Mouse (Mus musculus): ENCODE data around the gene Apoa2. TPM values are rescaled to one million over a fixed set of nuclear protein-coding genes. Genes with fewer than 3 reads are reported as not detected.

Gene Apoa2
- 3.9 TPM for polyA plus RNA-seq (2014; fragmentation: Illumina TruSeq; extraction: RNeasy Lipid Tissue Mini Kit (QIAGEN cat#74804); ENCODE audit: low read depth, low replicate concordance)

GRCm38 (mm10) chr1:171224857-171225256 lies at the start of gene Apoa2:
Gene Apoa2, plus strand, starts transcription at chr1:171225054.

GRCm38 (mm10) chr1:171195887-171196397 lies 28.9 kb upstream of the Apoa2 start, which contains the start of gene Pcp4l1:
Gene Pcp4l1, minus strand, starts transcription at chr1:171196268.

GRCm38 (mm10) chr1:171213801-171214496 lies 10.9 kb upstream of the Apoa2 start, which contains the start of gene Nr1i3:
Gene Nr1i3, plus strand, starts transcription at chr1:171213970.

GRCm38 (mm10) chr1:171222238-171223155 lies 2.4 kb upstream of the Apoa2 start, which contains the start of gene Tomm40l:
Gene Tomm40l, minus strand, starts transcription at chr1:171222514.

GRCm38 (mm10) chr1:171234126-171234525 lies 9.3 kb downstream of the Apoa2 start, which contains the start of gene Fcer1g:
Gene Fcer1g, minus strand, starts transcription at chr1:171234365.

GRCm38 (mm10) chr1:171249913-171250600 lies 25.2 kb downstream of the Apoa2 start, which contains the start of gene Adamts4:
Gene Adamts4, plus strand, starts transcription at chr1:171250421.

GRCm38 (mm10) chr1:171250680-171251593 lies 26.1 kb downstream of the Apoa2 start, which contains the start of gene Ndufs2:
Gene Ndufs2, minus strand, starts transcription at chr1:171251388.

GRCm38 (mm10) chr1:171269848-171270572 lies 45.2 kb downstream of the Apoa2 start, which contains the start of gene B4galt3:
Gene B4galt3, plus strand, starts transcription at chr1:171270328.

Other genes starting within 250 kb of the Apoa2 start
- gene Fcgr2b, start 248.5 kb upstream of the Apoa2 start, polyA plus RNA-seq (2014; fragmentation: Illumina TruSeq; extraction: RNeasy Lipid Tissue Mini Kit (QIAGEN cat#74804); ENCODE audit: low read depth, low replicate concordance), result 108 TPM
- 3.2 TPM for gene Fcgr4, start 206.1 kb upstream of the Apoa2 start, polyA plus RNA-seq (2014; fragmentation: Illumina TruSeq; extraction: RNeasy Lipid Tissue Mini Kit (QIAGEN cat#74804); ENCODE audit: low read depth, low replicate concordance)
- 3.4 TPM for gene Fcgr3, start 160.1 kb upstream of the Apoa2 start, polyA plus RNA-seq (2014; fragmentation: Illumina TruSeq; extraction: RNeasy Lipid Tissue Mini Kit (QIAGEN cat#74804); ENCODE audit: low read depth, low replicate concordance)
- gene Cfap126, start 111.1 kb upstream of the Apoa2 start, polyA plus RNA-seq (2014; fragmentation: Illumina TruSeq; extraction: RNeasy Lipid Tissue Mini Kit (QIAGEN cat#74804); ENCODE audit: low read depth, low replicate concordance), result 3.7 TPM
- 129 TPM for gene Sdhc, start 74.5 kb upstream of the Apoa2 start, polyA plus RNA-seq (2014; fragmentation: Illumina TruSeq; extraction: RNeasy Lipid Tissue Mini Kit (QIAGEN cat#74804); ENCODE audit: low read depth, low replicate concordance)
- gene Mpz, start 74.3 kb upstream of the Apoa2 start, polyA plus RNA-seq (2014; fragmentation: Illumina TruSeq; extraction: RNeasy Lipid Tissue Mini Kit (QIAGEN cat#74804); ENCODE audit: low read depth, low replicate concordance), result 0.20 TPM
- 6.5 TPM for gene Pcp4l1, start 28.8 kb upstream of the Apoa2 start, polyA plus RNA-seq (2014; fragmentation: Illumina TruSeq; extraction: RNeasy Lipid Tissue Mini Kit (QIAGEN cat#74804); ENCODE audit: low read depth, low replicate concordance)
- gene Nr1i3, start 11.1 kb upstream of the Apoa2 start, polyA plus RNA-seq (2014; fragmentation: Illumina TruSeq; extraction: RNeasy Lipid Tissue Mini Kit (QIAGEN cat#74804); ENCODE audit: low read depth, low replicate concordance), result not detected
- 7.3 TPM for gene Tomm40l, start 2.5 kb upstream of the Apoa2 start, polyA plus RNA-seq (2014; fragmentation: Illumina TruSeq; extraction: RNeasy Lipid Tissue Mini Kit (QIAGEN cat#74804); ENCODE audit: low read depth, low replicate concordance)
- gene Fcer1g, start 9.3 kb downstream of the Apoa2 start, polyA plus RNA-seq (2014; fragmentation: Illumina TruSeq; extraction: RNeasy Lipid Tissue Mini Kit (QIAGEN cat#74804); ENCODE audit: low read depth, low replicate concordance), result 10.8 TPM
- gene Adamts4, start 25.4 kb downstream of the Apoa2 start, polyA plus RNA-seq (2014; fragmentation: Illumina TruSeq; extraction: RNeasy Lipid Tissue Mini Kit (QIAGEN cat#74804); ENCODE audit: low read depth, low replicate concordance), result 1.2 TPM
- 89.0 TPM for gene Ndufs2, start 26.3 kb downstream of the Apoa2 start, polyA plus RNA-seq (2014; fragmentation: Illumina TruSeq; extraction: RNeasy Lipid Tissue Mini Kit (QIAGEN cat#74804); ENCODE audit: low read depth, low replicate concordance)
- gene B4galt3, start 45.3 kb downstream of the Apoa2 start, polyA plus RNA-seq (2014; fragmentation: Illumina TruSeq; extraction: RNeasy Lipid Tissue Mini Kit (QIAGEN cat#74804); ENCODE audit: low read depth, low replicate concordance), result 2.3 TPM
- 6.2 TPM for gene Ppox, start 56.1 kb downstream of the Apoa2 start, polyA plus RNA-seq (2014; fragmentation: Illumina TruSeq; extraction: RNeasy Lipid Tissue Mini Kit (QIAGEN cat#74804); ENCODE audit: low read depth, low replicate concordance)
- gene Usp21, start 62.9 kb downstream of the Apoa2 start, polyA plus RNA-seq (2014; fragmentation: Illumina TruSeq; extraction: RNeasy Lipid Tissue Mini Kit (QIAGEN cat#74804); ENCODE audit: low read depth, low replicate concordance), result 15.0 TPM
- gene Ufc1, start 70.0 kb downstream of the Apoa2 start, polyA plus RNA-seq (2014; fragmentation: Illumina TruSeq; extraction: RNeasy Lipid Tissue Mini Kit (QIAGEN cat#74804); ENCODE audit: low read depth, low replicate concordance), result 101 TPM
- 6.7 TPM for gene Dedd, start 104.1 kb downstream of the Apoa2 start, polyA plus RNA-seq (2014; fragmentation: Illumina TruSeq; extraction: RNeasy Lipid Tissue Mini Kit (QIAGEN cat#74804); ENCODE audit: low read depth, low replicate concordance)
- gene Nit1, start 120.6 kb downstream of the Apoa2 start, polyA plus RNA-seq (2014; fragmentation: Illumina TruSeq; extraction: RNeasy Lipid Tissue Mini Kit (QIAGEN cat#74804); ENCODE audit: low read depth, low replicate concordance), result 43.5 TPM
- gene Pfdn2, start 120.6 kb downstream of the Apoa2 start, polyA plus RNA-seq (2014; fragmentation: Illumina TruSeq; extraction: RNeasy Lipid Tissue Mini Kit (QIAGEN cat#74804); ENCODE audit: low read depth, low replicate concordance), result 39.6 TPM
- 0.97 TPM for gene Klhdc9, start 135.7 kb downstream of the Apoa2 start, polyA plus RNA-seq (2014; fragmentation: Illumina TruSeq; extraction: RNeasy Lipid Tissue Mini Kit (QIAGEN cat#74804); ENCODE audit: low read depth, low replicate concordance)
- 0.40 TPM for gene Nectin4, start 145.0 kb downstream of the Apoa2 start, polyA plus RNA-seq (2014; fragmentation: Illumina TruSeq; extraction: RNeasy Lipid Tissue Mini Kit (QIAGEN cat#74804); ENCODE audit: low read depth, low replicate concordance)
- gene Arhgap30, start 163.9 kb downstream of the Apoa2 start, polyA plus RNA-seq (2014; fragmentation: Illumina TruSeq; extraction: RNeasy Lipid Tissue Mini Kit (QIAGEN cat#74804); ENCODE audit: low read depth, low replicate concordance), result 1.3 TPM
- 0.69 TPM for gene Usf1, start 186.3 kb downstream of the Apoa2 start, polyA plus RNA-seq (2014; fragmentation: Illumina TruSeq; extraction: RNeasy Lipid Tissue Mini Kit (QIAGEN cat#74804); ENCODE audit: low read depth, low replicate concordance)
- gene Tstd1, start 193.8 kb downstream of the Apoa2 start, polyA plus RNA-seq (2014; fragmentation: Illumina TruSeq; extraction: RNeasy Lipid Tissue Mini Kit (QIAGEN cat#74804); ENCODE audit: low read depth, low replicate concordance), result 2.9 TPM
- 51.7 TPM for gene F11r, start 212.5 kb downstream of the Apoa2 start, polyA plus RNA-seq (2014; fragmentation: Illumina TruSeq; extraction: RNeasy Lipid Tissue Mini Kit (QIAGEN cat#74804); ENCODE audit: low read depth, low replicate concordance)

All from kidney, adult 10 weeks (tissue).